Mouse (Mus musculus) forebrain, embryonic 15.5 days (tissue): ENCODE results near the gene Asb7. TPM values are rescaled to one million over a fixed set of nuclear protein-coding genes. Genes with fewer than 3 reads are reported as not detected.

ENCODE experiments used
- ATAC-seq: fragments of 200-750 bp; cut with Nextera tagmentation; replicated peaks from 2 replicates; pipeline ENCODE4 v1.8.0; 2017; ENCODE audit warnings: mild to moderate bottlenecking, moderate TSS enrichment, moderate library complexity
- H3K27ac ChIP-seq: fragments of 300-500 bp; sonication (generic); replicated peaks from 2 replicates; pipeline ENCODE4 v1.5.1; 2015; ENCODE audit warnings: mild to moderate bottlenecking, inconsistent platforms
- H3K27me3 ChIP-seq: fragments of 300-500 bp; sonication (generic); 2 replicates; pipeline ENCODE4 v1.6.1; 2015; ENCODE audit warnings: inconsistent platforms
- H3K36me3 ChIP-seq: fragments of 300-500 bp; sonication (generic); 2 replicates; pipeline ENCODE4 v1.6.1; 2015; ENCODE audit warnings: mild to moderate bottlenecking, inconsistent platforms
- H3K4me1 ChIP-seq: fragments of 300-500 bp; sonication (generic); 2 replicates; pipeline ENCODE4 v1.6.1; 2015; ENCODE audit warnings: inconsistent platforms
- H3K4me2 ChIP-seq: fragments of 300-500 bp; sonication (generic); replicated peaks from 2 replicates; pipeline ENCODE4 v1.6.1; 2015; ENCODE audit warnings: mild to moderate bottlenecking, inconsistent platforms
- H3K4me3 ChIP-seq: fragments of 300-500 bp; sonication (generic); 2 replicates; pipeline ENCODE4 v1.5.1; 2015; ENCODE audit warnings: mild to moderate bottlenecking, inconsistent platforms
- H3K9ac ChIP-seq: fragments of 300-500 bp; sonication (generic); replicated peaks from 2 replicates; pipeline ENCODE4 v1.6.1; 2015; ENCODE audit warnings: mild to moderate bottlenecking, inconsistent platforms
- H3K9me3 ChIP-seq: fragments of 300-500 bp; sonication (generic); 2 replicates; pipeline ENCODE4 v1.6.1; 2016; ENCODE audit warnings: inconsistent platforms
- WGBS: fragments of 180-500 bp; shearing (Covaris S2); methylation state at CpG from one replicate; pipeline ENCODE4 v1.1.7; 2015; ENCODE audit warnings: mixed read lengths; 5-methylcytosine and 5-hydroxymethylcytosine counted together
- polyA plus RNA-seq: library from polyadenylated mRNA; unstranded; fragments of >200 nt; fragmentation: Nextera tagmentation; extraction: Ambion mirVana; gene quantifications from 2 replicates; pipeline ENCODE4 v1.2.1, GENCODE M21; 2015

Gene Asb7
- polyA plus RNA-seq, 1 experiment from 2014 or later, result 20.0 TPM

DNA sequence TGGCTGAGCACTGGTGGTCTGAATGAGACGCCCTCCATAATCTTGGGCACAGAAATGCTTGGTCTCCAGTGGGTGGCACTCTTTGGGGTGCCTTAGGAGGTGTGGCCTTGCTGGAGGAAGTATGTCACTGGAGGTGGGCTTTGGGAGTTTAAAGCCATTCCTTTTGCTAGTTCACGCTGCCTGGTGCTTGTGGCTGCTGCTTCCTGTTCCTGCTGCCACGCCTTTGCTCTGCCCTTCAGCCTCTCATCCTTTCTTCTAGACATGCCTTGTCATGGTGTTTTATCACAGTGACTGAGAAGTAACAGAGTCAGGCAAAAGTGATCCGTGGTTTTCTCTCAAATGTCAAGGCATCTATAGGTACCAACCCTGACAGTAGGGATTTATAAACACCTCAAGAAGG lies 37.2 kb downstream of the Asb7 start:
- H3K4me2 ChIP-seq, result no peak overlapping the region
- ATAC-seq, result no peak
- H3K4me1 ChIP-seq, result no peaks in the 10 kb centered on the region
- H3K4me3 ChIP-seq, result no peak overlapping the region
- no peak overlapping the region for H3K9ac ChIP-seq
- no peak overlapping the region for H3K27ac ChIP-seq
- H3K36me3 ChIP-seq, result 0 out of 2 replicates have a peak, but pooled peaks cover 6% of the 10 kb centered on the region
- 89% methylated on average over 4 of the region's 4 CpGs for WGBS
- H3K27me3 ChIP-seq, result no peaks in the 10 kb centered on the region
- no peaks in the 10 kb centered on the region for H3K9me3 ChIP-seq

DNA sequence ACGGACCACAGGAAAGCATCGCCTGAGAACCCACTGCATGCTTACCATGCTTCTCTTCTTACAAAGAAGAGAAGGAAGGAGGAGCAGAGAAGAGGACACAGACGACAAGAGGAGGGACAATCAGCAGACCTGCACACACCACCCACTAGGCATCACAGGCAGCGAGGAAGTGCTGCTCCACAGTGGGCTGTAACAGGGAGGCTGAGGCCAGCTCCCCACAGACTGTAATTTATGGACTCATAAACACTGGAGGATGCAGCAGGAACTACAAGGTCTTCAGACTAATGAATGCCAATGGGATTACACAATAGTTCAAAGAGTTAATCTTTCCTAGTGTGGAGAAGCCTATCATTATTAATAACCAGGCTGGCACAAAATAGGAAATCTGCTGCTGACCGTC lies 38.5 kb downstream of the Asb7 start:
- no peak overlapping the region for H3K4me2 ChIP-seq
- WGBS, result 87% methylated on average over 5 of the region's 5 CpGs
- H3K4me3 ChIP-seq, result no peak overlapping the region
- no peaks in the 10 kb centered on the region for H3K4me1 ChIP-seq
- H3K27me3 ChIP-seq, result no peaks in the 10 kb centered on the region
- H3K9me3 ChIP-seq, result no peaks in the 10 kb centered on the region
- H3K27ac ChIP-seq, result no peak overlapping the region
- ATAC-seq, result no peak
- H3K36me3 ChIP-seq, result 0 out of 2 replicates have a peak, but pooled peaks cover 6% of the 10 kb centered on the region
- no peak overlapping the region for H3K9ac ChIP-seq

DNA sequence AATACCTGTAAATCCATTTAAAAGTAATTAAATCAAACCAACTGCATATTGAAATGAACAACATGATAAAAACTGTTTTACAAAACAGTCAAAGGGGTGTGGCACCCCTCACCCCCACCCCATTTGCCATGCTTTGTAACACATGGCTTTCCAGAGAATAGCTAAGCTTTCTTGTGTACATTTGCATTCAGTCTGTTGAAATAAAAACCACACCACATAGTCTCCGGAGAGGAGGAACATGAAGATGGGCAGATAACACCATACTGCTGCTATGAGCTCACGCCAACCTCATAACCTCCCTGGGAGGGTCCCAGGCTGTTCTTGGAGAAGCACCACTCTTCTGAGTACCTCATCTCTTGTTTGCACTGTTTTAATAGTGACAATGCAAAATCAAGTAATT lies 40.2 kb downstream of the Asb7 start:
- no peaks in the 10 kb centered on the region for H3K9me3 ChIP-seq
- no peaks in the 10 kb centered on the region for H3K4me1 ChIP-seq
- H3K4me2 ChIP-seq, result no peak overlapping the region
- 95% methylated on average over 2 of the region's 2 CpGs for WGBS
- 0 out of 2 replicates have a peak, but pooled peaks cover 3% of the 10 kb centered on the region for H3K36me3 ChIP-seq
- no peak overlapping the region for H3K4me3 ChIP-seq
- no peak overlapping the region for H3K9ac ChIP-seq
- no peaks in the 10 kb centered on the region for H3K27me3 ChIP-seq
- no peak for ATAC-seq
- H3K27ac ChIP-seq, result no peak overlapping the region

DNA sequence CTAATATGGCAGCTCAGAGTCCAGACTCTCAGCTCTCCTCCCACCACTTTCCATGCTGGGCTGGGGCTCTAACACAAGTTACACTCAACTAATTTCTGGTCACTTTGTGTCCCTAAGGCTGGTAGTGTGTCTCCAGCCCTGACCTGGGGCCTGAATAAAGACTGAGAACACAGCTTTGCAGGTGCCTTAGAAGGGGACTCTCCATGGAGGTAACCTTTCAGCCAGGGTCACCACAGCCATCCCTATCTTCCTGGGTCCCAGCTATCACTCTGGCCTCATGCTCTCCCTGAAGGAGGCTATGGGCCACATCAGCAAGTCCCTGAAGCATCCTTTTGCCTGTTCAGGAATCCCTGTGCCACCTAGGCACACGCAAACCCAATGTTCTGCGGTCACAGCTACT lies 43.7 kb downstream of the Asb7 start:
- no peak overlapping the region for H3K4me3 ChIP-seq
- 99% methylated on average over 2 of the region's 2 CpGs for WGBS
- H3K27ac ChIP-seq, result no peak overlapping the region
- ATAC-seq, result no peak
- no peaks in the 10 kb centered on the region for H3K27me3 ChIP-seq
- H3K9me3 ChIP-seq, result no peaks in the 10 kb centered on the region
- H3K4me1 ChIP-seq, result no peaks in the 10 kb centered on the region
- no peaks in the 10 kb centered on the region for H3K36me3 ChIP-seq
- H3K4me2 ChIP-seq, result no peak overlapping the region
- no peak overlapping the region for H3K9ac ChIP-seq

DNA sequence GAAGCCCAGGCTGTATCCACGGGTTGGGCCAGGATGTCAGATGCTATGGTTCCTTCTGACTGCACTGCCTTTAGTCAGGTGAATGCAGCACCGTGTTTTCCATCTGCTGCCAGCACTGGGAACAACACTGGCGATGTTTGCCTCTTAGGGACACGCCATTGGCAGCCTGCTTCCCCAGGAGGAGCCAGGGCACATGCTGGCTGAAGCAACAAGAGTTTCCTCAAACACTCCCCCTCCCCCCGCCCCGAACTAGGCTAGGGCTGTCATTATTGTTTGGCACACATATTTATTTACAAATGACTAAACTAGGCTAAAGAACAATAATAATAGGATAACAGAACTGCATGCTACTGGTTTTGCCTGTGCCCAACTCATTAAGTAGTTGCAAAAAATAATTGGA lies 56.0 kb downstream of the Asb7 start:
- Histone ChIP-seq H3K4me1 (peaks cover 5% of the 10 kb centered on the region; the same call in 1 of the 2 replicates), H3K4me3 (no peak overlapping the region), H3K36me3 (no peaks in the 10 kb centered on the region), H3K4me2 (no peak overlapping the region), H3K27ac (no peak overlapping the region), H3K9me3 (no peaks in the 10 kb centered on the region), H3K9ac (no peak overlapping the region), H3K27me3 (no peaks in the 10 kb centered on the region)
- no peak for ATAC-seq
- 65% methylated on average over 6 of the region's 6 CpGs for WGBS

DNA sequence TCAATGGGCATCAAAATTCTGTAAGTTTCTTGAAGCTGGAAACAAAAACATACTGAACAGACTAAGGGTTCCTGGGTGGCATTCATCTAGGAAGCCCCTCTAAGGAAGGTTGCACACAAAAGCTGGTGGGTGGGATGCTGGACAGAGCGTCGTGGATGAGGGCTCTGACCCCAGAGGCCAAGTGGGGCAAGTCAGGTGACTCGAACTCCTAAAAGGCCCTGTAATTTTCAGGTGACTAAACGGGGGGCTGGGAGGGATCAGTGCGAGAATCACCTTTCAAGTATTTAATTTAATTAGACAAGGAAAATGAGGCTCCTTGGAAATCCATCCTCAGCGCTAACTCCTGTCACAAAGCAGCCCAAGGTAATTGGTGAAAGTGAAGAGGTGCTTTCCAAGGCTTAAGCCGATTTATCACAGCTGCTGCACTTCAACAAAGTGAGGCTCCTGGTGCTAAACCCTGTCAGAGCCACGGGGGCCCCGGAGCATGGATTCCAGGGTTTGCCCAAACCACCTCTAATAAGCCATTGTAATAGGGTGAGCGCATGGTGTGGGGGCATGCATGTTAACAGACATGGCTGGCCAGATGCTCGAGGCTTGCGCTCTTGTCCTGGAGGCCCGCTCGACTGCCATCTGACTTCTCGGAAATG lies 59.1 kb downstream of the Asb7 start:
- no peaks in the 10 kb centered on the region for H3K36me3 ChIP-seq
- ATAC-seq, result no peak
- H3K9me3 ChIP-seq, result no peaks in the 10 kb centered on the region
- H3K9ac ChIP-seq, result no peak overlapping the region
- H3K4me2 ChIP-seq, result no peak overlapping the region
- no peak overlapping the region for H3K4me3 ChIP-seq
- H3K4me1 ChIP-seq, result peaks cover 5% of the 10 kb centered on the region; the same call in 1 of the 2 replicates
- H3K27me3 ChIP-seq, result no peaks in the 10 kb centered on the region
- H3K27ac ChIP-seq, result no peak overlapping the region
- WGBS, result 8% methylated on average over 15 of the region's 15 CpGs

DNA sequence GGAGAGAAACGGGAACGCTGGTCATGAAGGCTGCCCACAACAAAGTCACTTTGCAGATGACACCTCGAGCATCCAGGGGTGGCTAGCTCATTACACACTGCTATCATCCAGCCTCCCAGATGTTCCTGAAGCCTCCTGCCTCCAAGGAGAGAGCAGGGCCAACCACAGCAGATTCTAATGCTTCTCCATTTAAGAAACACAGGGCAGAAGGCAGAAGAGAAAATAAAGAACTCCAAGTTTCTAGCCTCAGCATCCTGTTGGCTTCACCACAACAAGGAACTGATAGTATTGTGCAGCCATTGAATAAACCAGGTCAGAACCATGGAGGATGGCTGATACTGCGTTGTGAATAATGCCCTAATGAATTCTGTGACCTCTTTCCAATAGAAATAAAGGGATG lies 60.0 kb downstream of the Asb7 start:
- no peak overlapping the region for H3K4me2 ChIP-seq
- H3K9me3 ChIP-seq, result no peaks in the 10 kb centered on the region
- H3K27ac ChIP-seq, result no peak overlapping the region
- no peaks in the 10 kb centered on the region for H3K36me3 ChIP-seq
- 31% methylated on average over 4 of the region's 4 CpGs for WGBS
- H3K9ac ChIP-seq, result no peak overlapping the region
- no peak for ATAC-seq
- H3K4me1 ChIP-seq, result peaks cover 5% of the 10 kb centered on the region; the same call in 1 of the 2 replicates
- H3K27me3 ChIP-seq, result no peaks in the 10 kb centered on the region
- H3K4me3 ChIP-seq, result no peak overlapping the region

DNA sequence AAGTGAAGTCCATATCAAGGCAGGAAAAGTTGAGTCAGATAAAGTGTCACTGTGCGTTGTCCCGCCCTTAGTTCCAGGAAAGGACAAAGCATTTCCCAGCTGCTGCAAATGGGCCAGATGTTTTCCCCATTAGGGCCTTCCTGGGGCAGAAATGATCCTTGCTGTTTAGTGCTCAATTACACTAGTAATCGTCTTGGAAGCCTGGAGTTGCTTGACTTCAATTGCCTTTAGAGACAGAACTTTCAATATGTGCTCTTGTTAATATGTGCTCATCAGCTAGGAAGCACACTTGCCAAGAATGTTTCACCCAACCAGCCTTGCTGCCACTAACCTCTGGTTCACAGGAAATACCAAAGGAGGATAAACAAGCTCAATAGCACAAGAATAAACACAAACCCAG lies 66.0 kb downstream of the Asb7 start:
- Histone ChIP-seq H3K27ac (no peak overlapping the region), H3K27me3 (no peaks in the 10 kb centered on the region), H3K4me3 (no peak overlapping the region), H3K4me1 (no peaks in the 10 kb centered on the region), H3K9me3 (no peaks in the 10 kb centered on the region), H3K36me3 (no peaks in the 10 kb centered on the region), H3K4me2 (no peak overlapping the region), H3K9ac (no peak overlapping the region)
- ATAC-seq, result no peak
- 69% methylated on average over 3 of the region's 3 CpGs for WGBS

DNA sequence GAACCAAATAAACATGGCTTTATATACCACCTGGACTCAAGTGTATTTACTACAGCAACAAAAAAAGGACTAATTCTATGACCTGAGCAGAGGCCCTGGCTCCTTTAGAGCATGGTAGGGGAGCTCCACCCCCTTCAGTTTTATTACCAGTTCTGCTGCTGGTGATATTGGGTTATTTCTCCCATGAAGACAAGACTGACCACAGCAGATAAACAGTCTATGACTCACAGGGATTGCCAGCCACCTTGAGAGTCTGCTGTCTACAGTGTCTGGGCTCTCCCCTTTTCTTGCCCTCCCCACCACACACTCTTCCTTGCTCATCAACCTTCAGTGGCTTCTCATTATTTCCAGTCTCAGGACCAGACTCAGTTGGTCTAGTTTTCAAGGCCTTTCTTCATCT lies 87.5 kb downstream of the Asb7 start:
- Histone ChIP-seq H3K4me3 (no peak overlapping the region), H3K4me1 (no peaks in the 10 kb centered on the region), H3K4me2 (no peak overlapping the region), H3K36me3 (no peaks in the 10 kb centered on the region), H3K27me3 (no peaks in the 10 kb centered on the region), H3K27ac (no peak overlapping the region), H3K9ac (no peak overlapping the region), H3K9me3 (no peaks in the 10 kb centered on the region)
- ATAC-seq, result no peak

DNA sequence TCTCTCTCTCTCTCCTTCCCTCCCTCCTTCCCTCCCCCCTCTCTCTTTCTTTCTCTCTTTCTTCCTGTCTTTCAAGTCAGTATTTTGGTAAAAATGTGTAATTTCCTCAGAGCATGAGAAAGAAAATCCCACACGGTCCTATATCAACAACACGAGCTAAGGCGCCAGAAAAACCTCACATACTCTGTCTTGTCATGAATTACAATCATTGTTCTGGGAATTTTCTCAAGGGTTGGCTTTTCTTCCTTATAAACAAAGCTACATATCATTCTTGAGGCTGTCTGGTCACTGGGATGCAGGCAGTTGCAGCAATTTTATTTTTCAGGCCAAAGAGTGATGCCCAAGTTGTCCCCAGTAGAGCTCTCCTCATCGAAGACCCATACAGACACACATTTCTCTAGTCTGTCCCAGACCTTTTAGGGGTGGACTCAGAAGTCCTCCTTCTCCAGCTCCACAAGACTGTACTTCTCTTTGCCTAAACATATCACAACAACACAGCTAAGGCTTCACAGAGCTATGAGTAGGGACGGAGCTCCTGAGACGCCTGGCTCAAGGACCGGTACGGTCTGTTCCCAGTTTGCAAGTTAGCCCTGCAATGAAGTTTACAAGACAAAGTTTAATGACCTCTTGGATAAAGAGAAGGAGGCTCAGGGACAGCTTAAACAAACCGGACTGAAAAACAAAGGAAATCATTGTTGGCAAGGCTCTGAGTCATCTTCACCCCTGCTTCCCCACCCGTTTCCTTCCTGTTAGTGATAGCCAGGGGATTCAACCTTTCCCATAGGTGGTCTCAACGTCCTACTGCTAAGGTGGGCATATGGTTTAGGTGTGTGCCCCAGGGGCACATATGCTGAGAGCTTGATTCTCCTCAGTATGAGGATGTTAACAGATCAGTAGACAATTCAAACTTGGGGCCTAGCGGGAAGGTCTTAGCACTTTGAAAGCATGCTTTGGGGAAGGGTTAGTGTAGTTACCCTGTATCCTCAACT lies 88.5 kb downstream of the Asb7 start:
- WGBS, result 84% methylated on average over 12 of the region's 12 CpGs
- no peak for ATAC-seq

DNA sequence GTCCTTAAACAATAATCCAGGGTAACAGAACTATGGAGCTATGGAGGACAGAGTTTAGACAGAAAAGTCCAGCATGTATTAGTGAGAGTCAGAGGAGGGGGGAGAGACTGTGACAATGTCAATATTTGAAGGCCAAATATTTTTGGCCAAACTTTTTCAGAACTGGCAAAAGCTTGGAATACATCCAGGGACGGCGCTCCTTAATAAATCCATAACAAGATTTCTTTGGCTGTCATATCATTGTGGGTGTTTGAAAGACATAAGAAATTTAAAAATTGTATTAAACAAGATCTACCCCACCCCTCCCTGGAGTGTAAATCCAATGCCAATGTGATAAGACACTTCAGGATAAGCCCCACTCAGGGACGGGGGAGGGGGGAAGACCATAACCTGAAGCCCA lies 89.3 kb downstream of the Asb7 start:
- H3K4me3 ChIP-seq, result no peak overlapping the region
- no peaks in the 10 kb centered on the region for H3K4me1 ChIP-seq
- no peaks in the 10 kb centered on the region for H3K36me3 ChIP-seq
- WGBS, result 89% methylated on average over 3 of the region's 3 CpGs
- H3K4me2 ChIP-seq, result no peak overlapping the region
- H3K9ac ChIP-seq, result no peak overlapping the region
- no peak for ATAC-seq
- H3K9me3 ChIP-seq, result no peaks in the 10 kb centered on the region
- no peak overlapping the region for H3K27ac ChIP-seq
- no peaks in the 10 kb centered on the region for H3K27me3 ChIP-seq

More for the DNA sequence above, 88.5 kb downstream of the Asb7 start:
- no peaks in the 10 kb centered on the region for H3K36me3 ChIP-seq
- H3K4me2 ChIP-seq, result no peak overlapping the region
- no peaks in the 10 kb centered on the region for H3K4me1 ChIP-seq
- H3K27me3 ChIP-seq, result no peaks in the 10 kb centered on the region
- H3K9me3 ChIP-seq, result no peaks in the 10 kb centered on the region
- H3K9ac ChIP-seq, result no peak overlapping the region
- H3K27ac ChIP-seq, result no peak overlapping the region
- H3K4me3 ChIP-seq, result no peak overlapping the region

DNA sequence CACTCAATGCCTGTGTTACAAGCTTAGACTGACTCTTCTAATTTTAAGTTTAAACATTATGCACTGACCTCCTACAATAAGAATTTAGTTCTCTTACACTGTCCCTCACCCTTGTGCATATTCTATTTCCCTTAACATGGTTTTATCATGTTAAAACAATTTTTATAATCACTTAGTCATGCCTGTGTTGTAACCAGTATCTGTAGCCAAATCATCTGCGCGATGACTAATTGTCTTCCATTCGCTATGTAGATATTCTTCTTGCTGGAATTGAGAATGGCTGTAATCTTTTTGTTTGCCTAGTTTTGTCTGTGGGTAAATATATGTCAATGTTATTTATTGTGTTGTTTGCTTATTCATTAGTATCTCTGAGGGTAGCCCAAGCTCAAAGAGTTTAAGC lies 91.5 kb downstream of the Asb7 start:
- no peak overlapping the region for H3K4me2 ChIP-seq
- H3K27me3 ChIP-seq, result no peaks in the 10 kb centered on the region
- H3K27ac ChIP-seq, result no peak overlapping the region
- H3K36me3 ChIP-seq, result no peaks in the 10 kb centered on the region
- no peak overlapping the region for H3K9ac ChIP-seq
- no peak for ATAC-seq
- no peak overlapping the region for H3K4me3 ChIP-seq
- WGBS, result 97% methylated on average over 3 of the region's 3 CpGs
- H3K4me1 ChIP-seq, result no peaks in the 10 kb centered on the region
- H3K9me3 ChIP-seq, result no peaks in the 10 kb centered on the region
